Mouse (Mus musculus): ENCODE data around the gene Fbxl17.

Gene Fbxl17

DNA sequence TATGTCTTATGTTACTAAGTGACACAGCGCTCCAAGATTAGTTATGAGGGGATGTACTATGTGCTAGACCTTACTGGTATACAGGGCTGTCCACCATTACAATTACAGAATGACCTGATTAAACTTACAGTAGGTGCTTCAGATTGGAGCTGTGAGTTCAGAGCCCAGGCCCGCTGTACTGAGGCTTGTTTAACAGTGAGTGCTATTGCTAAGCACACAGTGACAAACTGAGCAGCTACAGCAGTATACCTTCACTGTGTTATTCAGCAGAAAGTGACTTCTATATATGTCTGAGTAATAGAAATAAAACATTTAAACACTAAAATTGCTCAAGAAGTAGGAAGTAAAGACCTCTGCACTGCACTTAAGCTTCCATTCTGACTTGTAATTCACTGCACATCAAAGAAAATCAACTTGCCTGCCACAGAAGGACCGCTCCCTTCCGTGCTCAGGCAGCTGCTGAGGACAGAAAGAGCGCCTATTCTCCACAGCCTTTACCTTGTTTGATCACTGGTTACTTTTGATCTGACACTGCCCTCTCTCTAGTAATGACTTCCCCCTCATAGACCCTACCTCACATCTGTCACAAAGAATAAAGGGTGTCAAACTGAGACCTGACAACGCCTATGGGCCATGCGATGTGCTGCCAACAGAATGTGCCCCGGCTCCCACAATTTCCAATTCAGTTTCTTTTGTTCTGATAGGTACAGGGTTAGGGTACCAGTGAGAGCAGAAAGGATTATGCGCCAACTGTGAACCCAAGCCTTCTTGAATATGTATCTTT, 39.9 kb downstream of the Fbxl17 start:
- DNase-seq (ENCODE audit: low spot score), result no peak

DNA sequence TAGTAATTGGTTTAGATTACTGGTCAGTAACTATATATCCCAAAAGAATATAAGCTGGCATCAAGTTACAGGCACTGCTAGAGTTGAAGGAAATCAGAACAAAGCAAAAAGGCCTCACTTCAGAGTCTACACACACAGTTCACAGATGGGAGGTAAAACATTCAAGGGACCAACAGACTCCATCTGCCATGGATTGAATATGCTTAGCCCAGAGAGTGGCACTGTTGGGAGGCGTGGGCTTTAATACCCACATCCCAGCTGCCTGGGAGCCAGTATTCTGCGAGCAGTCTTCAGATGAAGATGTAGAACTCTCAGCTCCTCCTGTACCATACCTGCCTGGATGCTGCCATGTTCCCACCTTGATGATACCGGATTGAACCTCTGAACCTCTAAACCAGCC, 41.8 kb downstream of the Fbxl17 start:
- no peak for DNase-seq (ENCODE audit: low spot score)

DNA sequence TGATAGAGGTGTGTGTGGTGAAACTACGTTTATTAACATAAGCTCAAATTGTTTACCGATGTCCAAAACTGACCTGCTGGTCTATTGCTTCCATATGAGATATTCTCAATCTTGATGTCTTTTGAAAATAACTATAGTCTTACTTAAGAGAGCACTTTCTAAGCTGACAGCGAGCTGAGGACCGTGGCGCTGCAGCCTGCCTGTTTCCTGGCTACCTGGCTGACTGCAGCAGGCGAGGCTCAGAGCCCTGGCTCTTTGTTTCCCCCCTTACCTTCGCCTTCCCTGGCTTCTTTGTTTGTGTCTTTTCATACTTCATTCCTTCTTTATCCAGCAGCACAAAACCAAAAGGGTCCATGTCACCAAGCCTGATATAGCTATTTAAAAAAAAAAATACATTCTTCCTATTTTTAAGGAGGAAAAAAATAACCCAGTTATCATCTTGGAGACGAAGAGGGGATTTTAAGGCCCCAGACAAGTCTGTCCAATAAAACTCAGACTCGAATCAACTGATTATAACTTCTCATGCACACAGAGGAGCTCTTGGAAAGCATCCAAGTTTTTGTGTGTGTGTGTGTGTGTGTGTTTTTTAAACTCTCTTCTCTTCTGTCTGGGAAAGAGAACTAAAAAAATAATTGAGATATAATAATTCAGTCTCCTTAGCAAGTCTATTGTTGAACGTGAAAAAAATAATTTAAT, 48.4 kb downstream of the Fbxl17 start:
- DNase-seq (ENCODE audit: low spot score), result no peak

DNA sequence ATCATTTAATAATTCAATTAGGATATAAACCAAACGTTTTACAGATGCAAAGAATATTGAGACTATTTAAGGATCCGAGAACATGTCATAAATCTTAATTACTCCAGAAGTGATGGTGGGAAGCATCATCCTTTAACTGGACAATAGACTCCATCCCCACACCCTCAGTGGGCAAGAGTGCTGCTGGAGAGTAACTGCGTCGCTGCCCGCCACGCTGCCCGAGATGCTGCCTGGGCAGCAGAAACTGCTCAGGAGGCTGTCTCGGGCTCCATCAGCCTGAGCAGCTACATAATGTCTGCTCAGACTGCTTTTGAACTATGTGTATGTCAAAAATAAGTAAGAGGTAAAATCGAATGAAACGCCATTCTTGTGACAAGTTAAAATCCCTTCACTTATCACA, 52.1 kb downstream of the Fbxl17 start:
- DNase-seq (ENCODE audit: low spot score), result no peak

DNA sequence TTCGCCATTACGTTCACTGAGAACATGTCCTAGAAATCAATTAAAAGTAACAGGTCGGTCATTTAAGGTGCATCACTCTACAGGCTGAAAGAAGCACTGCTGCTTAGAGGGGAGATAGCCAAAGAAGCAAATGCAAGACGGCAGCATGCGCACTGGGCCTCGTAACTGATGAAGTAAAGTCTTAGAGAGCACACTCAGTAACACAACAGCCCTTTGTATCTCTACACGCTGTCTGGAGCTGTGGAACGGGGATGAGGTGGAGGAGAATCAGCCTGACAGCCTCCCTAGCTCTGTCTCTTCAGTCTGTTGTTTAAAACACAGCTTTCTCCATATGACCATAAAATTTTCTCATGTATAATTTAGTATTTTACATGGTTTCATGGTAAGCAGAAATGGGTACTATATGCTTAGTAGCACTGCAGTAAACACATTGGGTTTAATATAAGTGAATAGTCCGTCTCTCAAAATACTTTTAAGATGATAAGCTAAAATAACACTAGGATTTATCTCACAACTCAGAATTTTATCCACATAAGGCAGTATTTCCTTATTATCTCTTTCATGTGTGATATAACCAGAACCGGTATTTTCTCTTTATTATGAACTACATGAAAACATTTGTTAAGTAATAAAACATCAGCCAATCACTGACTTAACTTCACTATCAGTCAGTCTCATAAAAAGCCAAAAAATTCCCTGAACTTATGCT, 52.7 kb downstream of the Fbxl17 start:
- DNase-seq (ENCODE audit: low spot score), result no peak

DNA sequence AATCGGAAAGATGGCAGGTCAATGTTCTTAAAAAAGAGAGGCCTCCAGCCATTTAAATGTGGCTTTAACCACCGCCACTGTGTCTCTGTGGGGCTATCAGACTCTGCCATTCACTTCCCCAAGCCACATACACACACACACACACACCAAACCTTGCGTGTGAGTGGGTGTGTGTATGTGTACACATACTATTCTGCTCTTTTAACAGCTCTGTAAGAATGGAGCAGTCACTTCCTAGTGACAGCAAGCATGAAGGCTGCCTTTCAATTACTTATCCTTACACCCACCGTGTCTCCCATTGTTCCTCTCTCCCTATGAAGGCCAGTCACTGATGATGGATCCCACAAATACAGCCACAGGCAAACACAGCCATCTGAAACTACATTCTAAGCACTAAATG, 54.6 kb downstream of the Fbxl17 start:
- no peak for DNase-seq (ENCODE audit: low spot score)

DNA sequence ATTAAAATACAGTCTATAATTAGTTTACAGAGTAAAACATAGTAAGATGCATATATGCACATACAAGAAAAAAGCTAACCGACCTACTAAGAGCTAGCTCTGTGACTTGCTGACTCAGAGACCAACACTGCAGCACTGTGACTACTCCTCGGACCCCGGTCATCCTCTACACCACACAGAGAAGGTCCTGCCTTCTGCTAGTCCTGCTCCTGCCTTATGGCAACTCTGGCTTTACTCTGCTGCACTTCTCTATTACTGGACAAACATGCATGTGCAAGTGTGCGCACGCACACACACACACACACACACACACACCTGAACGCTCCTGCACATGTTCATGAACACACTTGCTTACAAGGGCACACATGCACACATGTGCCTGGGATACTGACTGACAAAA, 62.4 kb downstream of the Fbxl17 start:
- DNase-seq (ENCODE audit: low spot score), result no peak

DNA sequence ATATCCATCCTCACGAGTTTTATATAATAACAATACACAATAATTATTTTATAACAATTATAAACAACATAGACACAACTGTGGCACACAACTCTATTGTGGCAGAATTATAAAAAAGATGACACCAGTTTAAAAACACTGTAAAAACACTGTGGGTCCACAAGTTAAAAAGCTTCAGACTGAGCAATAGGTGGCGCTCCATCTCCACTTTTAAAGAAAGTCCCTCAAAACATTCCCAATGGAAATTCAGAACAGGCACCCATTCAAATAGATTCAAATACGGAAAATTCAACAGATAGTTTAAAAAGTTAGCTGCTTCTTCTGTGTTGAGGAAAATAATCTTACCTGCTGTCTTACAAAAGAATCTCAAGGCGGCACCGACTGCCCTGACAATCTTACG, 65.7 kb downstream of the Fbxl17 start:
- DNase-seq (ENCODE audit: low spot score), result no peak

DNA sequence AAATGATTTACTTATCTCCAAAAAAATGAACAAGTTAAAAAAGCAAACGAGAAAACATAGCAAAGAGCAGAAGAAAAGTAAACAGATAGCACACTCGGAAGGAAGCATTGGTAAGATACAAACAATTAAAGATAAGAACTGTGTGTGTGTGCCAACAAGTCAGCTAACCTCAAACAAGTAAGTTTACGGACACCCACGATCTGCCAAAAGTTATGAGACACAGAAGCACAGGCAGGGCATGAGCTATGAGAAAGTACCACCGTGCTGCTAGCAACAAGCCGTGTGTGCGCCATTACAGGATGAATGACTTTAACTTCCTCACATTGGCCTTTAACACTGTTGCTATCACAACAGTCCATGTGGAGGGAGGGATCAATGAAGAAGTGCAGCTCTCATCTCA, 68.2 kb downstream of the Fbxl17 start:
- no peak for DNase-seq (ENCODE audit: low spot score)

DNA sequence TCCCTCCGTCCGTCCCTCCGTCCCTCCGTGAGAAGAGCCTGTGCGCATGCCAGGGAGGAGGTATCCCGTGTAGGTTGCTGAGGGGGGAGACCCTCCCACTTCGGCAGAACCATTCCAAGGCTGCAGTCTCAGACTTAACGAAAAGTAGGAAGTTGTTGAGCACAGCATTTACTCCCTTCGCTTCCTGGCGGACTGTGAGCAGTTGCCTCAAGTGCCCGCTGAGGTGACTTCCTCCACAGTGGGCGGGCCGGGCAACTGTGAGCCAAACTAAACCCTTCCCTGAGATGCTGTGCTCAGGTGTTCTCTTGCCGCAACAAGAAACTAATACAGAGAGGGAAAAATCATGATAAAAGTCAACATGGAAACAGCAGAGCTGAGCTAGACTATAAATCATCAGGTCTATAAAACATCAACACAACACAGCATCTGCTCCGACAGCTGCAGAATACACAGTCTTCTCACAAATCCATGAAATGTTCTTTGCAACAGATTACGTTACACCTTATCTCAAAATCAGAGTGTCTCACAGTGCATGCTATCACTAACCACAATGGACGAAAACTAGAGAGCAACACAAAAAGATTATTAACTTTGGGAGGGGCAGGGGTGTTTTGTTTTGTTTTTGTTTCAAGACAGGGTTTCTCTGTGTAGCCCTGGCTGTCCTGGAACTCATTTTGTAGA, 69.3 kb downstream of the Fbxl17 start:
- no peak for DNase-seq (ENCODE audit: low spot score)

DNA sequence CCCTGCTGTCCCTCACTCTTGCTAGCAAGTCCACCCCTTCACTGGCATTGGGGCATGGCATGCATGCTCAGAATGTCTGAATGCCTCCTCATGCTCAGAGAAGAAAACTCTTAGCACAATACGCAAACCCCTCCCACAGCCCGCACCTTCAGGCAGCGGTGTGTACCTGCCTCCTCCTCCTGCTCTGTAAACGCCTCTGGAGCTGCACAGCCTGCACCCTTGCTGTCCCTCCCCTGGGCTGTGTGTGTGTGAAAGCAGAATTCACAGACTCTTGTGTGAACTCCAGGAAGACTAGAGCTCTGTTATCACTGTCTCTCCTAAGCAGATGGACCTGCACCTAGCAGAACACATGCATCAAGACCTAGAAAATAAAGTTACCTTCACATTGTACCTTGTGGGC, 76.0 kb downstream of the Fbxl17 start:
- DNase-seq (ENCODE audit: low spot score), result no peak

DNA sequence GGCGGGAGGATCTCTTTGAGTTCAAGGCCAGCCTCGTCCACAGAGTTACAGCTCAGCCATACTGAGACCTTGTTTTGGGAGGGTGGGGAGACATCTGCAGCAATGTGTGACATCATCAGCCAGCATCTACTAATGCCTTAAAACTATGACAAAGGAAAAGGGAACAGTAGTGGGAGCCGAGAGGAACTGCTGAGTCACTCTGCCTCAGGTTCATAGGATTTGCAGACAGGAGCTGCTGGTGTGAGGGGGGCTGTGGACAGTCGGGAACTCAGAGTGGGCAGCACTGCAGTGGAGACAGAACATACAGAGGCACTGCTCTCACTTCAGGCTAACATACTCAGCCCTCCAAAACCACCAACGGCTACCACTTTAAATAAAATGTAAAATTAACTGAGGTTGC, 77.1 kb downstream of the Fbxl17 start:
- DNase-seq (ENCODE audit: low spot score), result no peak

DNA sequence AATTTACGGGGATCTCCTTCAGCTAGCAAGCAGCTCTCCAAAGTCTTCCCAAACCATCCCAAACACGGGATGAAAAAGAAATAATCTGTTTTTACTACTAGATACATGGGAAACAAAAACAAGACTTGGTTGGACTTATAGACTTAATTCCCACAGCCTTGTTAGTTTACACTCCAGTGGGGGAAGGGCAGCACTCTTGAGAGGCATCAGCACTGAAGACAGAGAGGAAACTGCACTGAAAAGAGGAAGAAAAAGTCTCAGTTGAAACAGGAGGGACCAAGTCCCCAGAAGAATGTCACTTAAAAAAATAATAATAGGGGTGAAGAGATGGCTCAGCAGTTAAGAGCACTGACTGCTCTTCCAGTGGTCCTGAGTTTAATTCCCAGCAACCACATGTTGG, 78.0 kb downstream of the Fbxl17 start:
- no peak for DNase-seq (ENCODE audit: low spot score)

DNA sequence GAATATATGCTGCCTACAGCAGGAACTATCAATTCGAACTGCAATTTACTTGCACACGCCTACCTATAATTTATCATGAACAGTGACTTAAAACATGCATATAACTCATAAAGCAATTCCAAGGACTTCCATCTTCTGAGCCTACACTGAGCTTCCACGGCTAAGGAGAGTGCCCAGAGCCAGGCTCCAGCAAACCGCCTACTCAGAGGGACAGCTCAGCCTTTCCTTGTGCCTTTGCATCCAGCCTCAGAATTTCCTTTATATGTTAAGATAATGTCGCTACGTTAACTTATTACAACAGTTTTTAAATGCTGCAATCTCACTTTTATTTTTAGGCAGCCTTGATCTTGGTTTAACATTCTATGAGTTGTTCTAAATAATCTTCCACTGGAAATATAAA, 80.3 kb downstream of the Fbxl17 start:
- no peak for DNase-seq (ENCODE audit: low spot score)

DNA sequence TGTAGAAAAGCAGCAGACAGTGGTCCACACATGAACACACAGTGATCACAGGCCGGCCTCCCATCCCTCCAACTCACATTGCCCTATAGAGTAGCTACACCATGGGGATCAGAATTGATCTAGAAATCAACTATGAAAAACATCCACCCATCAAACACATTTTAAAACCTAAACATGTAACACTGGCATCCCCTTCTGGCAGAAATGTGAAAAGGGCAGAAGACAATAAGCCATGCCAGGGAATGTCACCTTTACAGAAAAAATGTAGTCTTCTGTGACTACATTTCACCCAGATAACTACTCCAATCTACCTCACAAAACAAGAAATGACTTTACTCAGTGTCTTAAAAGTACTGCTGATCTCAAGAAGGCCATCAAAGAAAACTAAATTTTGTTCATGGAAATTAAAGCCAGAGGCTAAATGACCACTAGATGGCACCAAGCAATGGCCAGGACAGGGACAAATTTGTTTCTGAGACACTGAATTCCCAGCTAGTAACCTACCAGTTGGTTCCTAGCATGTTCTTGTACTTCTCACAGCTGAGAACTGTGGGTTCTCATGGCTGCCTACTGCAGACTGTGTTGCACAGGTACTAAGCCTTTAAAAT, 85.7 kb downstream of the Fbxl17 start:
- no peak for DNase-seq (ENCODE audit: low spot score)

DNA sequence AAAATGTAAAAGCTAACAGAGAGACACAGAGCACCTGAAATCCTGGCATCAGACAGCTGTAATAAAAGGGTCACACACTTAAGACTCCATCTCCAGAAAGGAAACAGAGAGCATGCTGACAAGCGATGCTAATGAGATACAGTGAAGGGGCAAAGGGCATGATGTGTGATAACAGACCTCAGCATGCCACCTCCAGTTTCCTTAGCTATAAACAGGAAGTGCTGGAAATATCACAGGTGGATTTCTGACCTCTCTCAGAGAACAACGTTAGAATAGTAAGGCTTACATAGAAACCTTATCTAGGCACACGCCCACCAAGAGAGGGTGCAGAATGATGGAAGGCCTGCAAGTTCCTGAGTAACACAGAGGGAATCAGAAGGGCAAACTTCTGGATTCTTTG, 88.3 kb downstream of the Fbxl17 start:
- DNase-seq (ENCODE audit: low spot score), result no peak

DNA sequence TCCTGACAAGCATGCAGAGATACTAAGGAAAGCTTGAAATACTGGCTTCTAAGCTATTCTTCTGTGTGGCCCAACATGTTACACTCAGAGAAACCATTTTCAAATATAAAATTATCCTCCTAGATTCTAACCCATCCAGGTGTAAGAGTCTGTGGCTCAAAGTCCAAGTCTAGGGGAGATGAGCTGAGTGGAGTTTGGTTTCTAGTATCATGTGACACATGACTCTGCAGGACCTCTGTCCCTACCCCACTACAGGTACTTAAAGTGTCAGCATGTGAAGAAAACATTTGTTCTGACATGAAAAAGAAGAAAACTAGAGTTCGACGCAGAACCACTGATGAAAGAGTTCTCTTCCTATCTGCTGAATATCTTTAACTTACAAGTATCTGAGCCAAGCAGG, 89.7 kb downstream of the Fbxl17 start:
- no peak for DNase-seq (ENCODE audit: low spot score)

DNA sequence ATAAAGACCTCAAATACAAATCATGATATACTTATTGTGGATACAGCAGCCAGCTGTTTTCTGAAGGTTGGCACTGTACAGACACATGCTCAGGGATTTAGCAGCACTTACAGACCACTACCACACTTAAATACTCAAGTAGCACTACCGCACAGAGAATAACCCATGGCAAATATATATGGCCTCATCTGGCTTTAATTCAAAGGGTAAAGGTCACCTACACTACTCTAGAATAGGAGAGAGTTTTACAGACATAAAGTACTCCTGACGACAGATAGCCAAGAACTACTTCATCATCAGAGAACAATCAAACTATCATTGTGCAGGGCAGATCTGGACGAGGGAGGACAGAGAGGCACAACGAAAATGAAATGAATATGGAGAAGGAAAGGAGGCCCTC, 93.9 kb downstream of the Fbxl17 start:
- DNase-seq (ENCODE audit: low spot score), result no peak

DNA sequence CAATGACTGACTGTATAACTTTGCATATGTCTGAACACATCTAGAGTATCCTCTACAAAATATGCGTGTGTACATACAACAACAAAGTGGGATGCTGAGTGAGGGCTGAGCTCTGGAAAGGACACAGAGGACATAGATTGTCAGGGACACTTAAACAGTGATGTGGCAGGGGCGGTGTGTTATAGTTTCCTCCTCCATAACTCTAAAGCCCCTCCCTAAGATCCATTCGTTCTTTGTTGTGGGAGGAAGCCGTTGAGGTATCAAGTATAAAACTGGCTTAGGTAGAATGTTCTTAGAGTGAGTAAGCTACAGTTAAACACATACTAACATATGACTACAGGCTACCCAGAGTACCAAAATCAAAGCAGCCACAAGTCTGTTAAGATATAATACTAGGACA, 94.3 kb downstream of the Fbxl17 start:
- no peak for DNase-seq (ENCODE audit: low spot score)

DNA sequence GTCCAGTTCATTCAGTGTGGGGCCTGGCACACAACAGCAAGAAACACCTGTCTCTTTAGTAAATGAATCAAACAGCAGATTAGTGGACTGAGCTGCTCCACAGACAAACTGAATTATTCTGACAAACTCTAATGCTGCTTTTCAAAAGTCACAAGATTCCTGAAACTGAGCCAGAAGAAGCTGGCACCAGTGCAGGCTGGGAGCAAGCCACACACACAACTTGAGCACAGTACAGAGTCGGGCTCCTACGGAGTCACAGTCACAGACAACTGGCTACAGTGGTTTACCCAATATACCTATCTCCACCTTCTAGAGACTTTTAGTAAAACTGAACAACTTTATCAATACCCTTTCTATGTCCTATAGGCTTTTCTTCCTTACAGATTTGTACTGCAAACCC, 94.8 kb downstream of the Fbxl17 start:
- DNase-seq (ENCODE audit: low spot score), result no peak

DNA sequence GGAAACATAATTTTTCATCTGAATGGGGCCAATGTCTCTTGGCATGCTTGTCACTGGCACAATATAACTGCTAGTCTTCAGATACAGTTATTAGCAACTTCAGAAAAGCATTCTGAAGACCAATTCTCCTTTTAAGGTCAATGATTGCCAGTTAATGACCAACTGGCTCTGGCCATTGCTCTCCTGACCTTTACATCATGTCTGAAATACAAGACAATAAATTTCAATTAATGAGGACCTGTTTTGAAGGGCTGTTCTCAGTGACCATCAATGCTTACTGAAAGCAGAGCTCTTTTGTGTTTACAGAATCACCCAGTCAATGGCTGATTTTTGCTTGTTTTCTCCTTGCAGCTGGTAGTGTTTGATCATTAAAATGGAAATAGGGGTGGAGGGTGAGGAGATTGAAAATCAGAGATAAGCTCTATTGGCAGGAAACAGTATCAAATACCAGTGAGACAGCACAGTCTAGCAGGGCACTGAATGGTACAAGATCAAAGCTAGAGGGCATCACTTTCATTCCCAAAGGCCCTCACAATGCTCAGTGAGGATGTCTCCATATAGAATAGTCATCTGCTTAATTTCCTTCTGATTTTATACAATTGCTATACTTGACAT, 95.9 kb downstream of the Fbxl17 start:
- DNase-seq (ENCODE audit: low spot score), result no peak
